Mouse (Mus musculus) thymus, adult 2 months (tissue): Measurements from ENCODE around the gene Dcaf4.

Experiments
- CTCF ChIP-seq: fragments of 200-500 bp; IDR thresholded peaks from 2 replicates; pipeline ENCODE4 v1.5.1; 2012; ENCODE audit warnings: mild to moderate bottlenecking, control low read depth, low read length, moderate library complexity, borderline replicate concordance; ENCODE audit not compliant: control insufficient read depth, poor library complexity, insufficient read depth; ENCODE audit errors: extremely low read depth
- POLR2A ChIP-seq: fragments of 200-500 bp; IDR thresholded peaks from 2 replicates; pipeline ENCODE4 v1.6.1; 2012; ENCODE audit warnings: mild to moderate bottlenecking, low read length, control low read depth, moderate library complexity; ENCODE audit not compliant: control insufficient read depth, poor library complexity, insufficient read depth; ENCODE audit errors: extremely low read depth

- TF ChIP-seq CTCF (no peak), POLR2A (no peak)
These were observed 23.9 kb upstream of the Dcaf4 start for GRCm38 (mm10) chr12:83496336-83496735.
